Mouse (Mus musculus) thymus, postnatal 4 days (tissue): Measurements from ENCODE around the gene Fam178b.

Source experiments
- DNase-seq: peaks from one replicate; pipeline ENCODE4 v3.0.0; 2021

Gene Fam178b

GRCm38 (mm10) chr1:36682620-36683355 lies at the start of gene Fam178b:
Gene Fam178b (minus strand): TSS chr1:36683183.
- no peak for DNase-seq

GRCm38 (mm10) chr1:36724057-36724431 lies 41.1 kb upstream of the Fam178b start:
- DNase-seq = no peak

GRCm38 (mm10) chr1:36723146-36724056 lies 40.4 kb upstream of the Fam178b start:
- DNase-seq = peak; percentile 35

GRCm38 (mm10) chr1:36718786-36719185 lies 35.8 kb upstream of the Fam178b start:
- no peak for DNase-seq

GRCm38 (mm10) chr1:36714311-36714710 lies 31.3 kb upstream of the Fam178b start, which contains the start of gene Actr1b:
Gene Actr1b (minus strand): TSS chr1:36714422.
- DNase-seq = no peak

GRCm38 (mm10) chr1:36711104-36711503 lies 28.1 kb upstream of the Fam178b start:
- no peak for DNase-seq

- peak; percentile 99 for DNase-seq
Measured at GRCm38 (mm10) chr1:36709854-36710280, 26.9 kb upstream of the Fam178b start, which contains the start of gene 4933424G06Rik. Gene 4933424G06Rik (plus strand): TSS chr1:36710149.

- peak; percentile 73 for DNase-seq
Measured at GRCm38 (mm10) chr1:36709055-36709853, 26.3 kb upstream of the Fam178b start.

GRCm38 (mm10) chr1:36708626-36709025 lies 25.6 kb upstream of the Fam178b start:
- no peak for DNase-seq

- no peak for DNase-seq
Measured at GRCm38 (mm10) chr1:36707797-36708196, 24.8 kb upstream of the Fam178b start.

GRCm38 (mm10) chr1:36707166-36707565 lies 24.2 kb upstream of the Fam178b start:
- no peak for DNase-seq

GRCm38 (mm10) chr1:36697030-36697429 lies 14.0 kb upstream of the Fam178b start:
- no peak for DNase-seq

GRCm38 (mm10) chr1:36696411-36696810 lies 13.4 kb upstream of the Fam178b start:
- no peak for DNase-seq

GRCm38 (mm10) chr1:36694871-36695270 lies 11.9 kb upstream of the Fam178b start:
- no peak for DNase-seq

GRCm38 (mm10) chr1:36691271-36692155 lies 8.5 kb upstream of the Fam178b start, which contains the start of gene Cox5b:
Gene Cox5b (plus strand): TSS chr1:36691449.
- DNase-seq = peak; percentile 98

- peak; percentile 42 for DNase-seq
Measured at GRCm38 (mm10) chr1:36690671-36691235, 7.8 kb upstream of the Fam178b start.

GRCm38 (mm10) chr1:36683810-36684467 lies 956 bp upstream of the Fam178b start:
- peak; percentile 82 for DNase-seq

- no peak for DNase-seq
Measured at GRCm38 (mm10) chr1:36680893-36681292, 2.1 kb downstream of the Fam178b start.

- no peak for DNase-seq
Measured at GRCm38 (mm10) chr1:36674936-36675335, 8.0 kb downstream of the Fam178b start.

- DNase-seq = no peak
Measured at GRCm38 (mm10) chr1:36672648-36673350, 10.2 kb downstream of the Fam178b start.
